Mouse (Mus musculus) C2C12 (cell line): ENCODE results near the gene Ppp2r2c.

Source experiments
- CEBPB ChIP-seq: IDR thresholded peaks from one replicate; pipeline ENCODE4 v1.6.1; 2011; ENCODE audit warnings: low read depth, mild to moderate bottlenecking, control low read depth, moderate library complexity
- CTCF ChIP-seq: IDR thresholded peaks from one replicate; pipeline ENCODE4 v1.5.1; 2011; ENCODE audit not compliant: control insufficient read depth, insufficient read depth, insufficient read length
- FOSL1 ChIP-seq: IDR thresholded peaks from one replicate; pipeline ENCODE4 v1.8.0; 2011; ENCODE audit warnings: mild to moderate bottlenecking, low read length; ENCODE audit not compliant: poor library complexity, insufficient read depth, severe bottlenecking
- MYOD1 ChIP-seq: IDR thresholded peaks from one replicate; pipeline ENCODE4 v1.6.1; 2011; ENCODE audit warnings: low read depth; ENCODE audit not compliant: control insufficient read depth, insufficient read length
- MYOG ChIP-seq: IDR thresholded peaks from one replicate; pipeline ENCODE4 v1.6.1; 2011; ENCODE audit not compliant: control insufficient read depth, insufficient read length; ENCODE audit errors: extremely low read depth

DNA sequence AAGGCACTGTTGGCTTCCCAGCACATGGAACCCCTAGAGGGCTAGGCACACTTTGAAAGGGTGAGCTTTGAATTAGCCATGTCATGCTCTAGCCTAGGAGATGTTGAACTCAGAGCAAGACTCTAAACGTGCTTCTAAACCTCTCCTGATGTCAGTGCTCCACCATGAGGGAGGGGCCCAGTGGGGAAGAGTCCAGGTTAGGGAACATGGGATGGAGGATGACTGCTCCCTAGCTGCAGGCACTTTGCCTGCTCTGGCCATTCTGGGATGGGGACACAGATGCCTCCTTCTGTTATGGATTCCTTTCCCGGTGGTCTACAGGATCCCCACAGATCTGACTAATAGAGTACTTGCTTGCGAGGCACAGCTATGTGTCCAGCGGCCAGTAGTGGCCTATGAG is 48.9 kb downstream of the Ppp2r2c start:
- TF ChIP-seq CTCF = no peak
- TF ChIP-seq MYOG = no peak
- no peak for TF ChIP-seq MYOD1
- no peak for TF ChIP-seq CEBPB
- TF ChIP-seq FOSL1 = no peak
